Mouse (Mus musculus) heart, adult 2 months (tissue): ENCODE data around the gene Macrod2. TPM values are rescaled to one million over a fixed set of nuclear protein-coding genes. Genes with fewer than 3 reads are reported as not detected.

Experiments
- DNase-seq, 2 experiments: peaks; one replicate each; pipeline ENCODE4 v3.0.0; 2021
- H3K27ac ChIP-seq: fragments of 200-600 bp; 2 replicates; pipeline ENCODE4 v1.8.1; 2022
- H3K27me3 ChIP-seq: fragments of 200-500 bp; 2 replicates; pipeline ENCODE4 v1.6.1; 2012; ENCODE audit warnings: mild to moderate bottlenecking, low read length, inconsistent platforms, mixed read lengths; ENCODE audit not compliant: control insufficient read depth, insufficient read depth
- H3K36me3 ChIP-seq: fragments of 200-500 bp; 2 replicates; pipeline ENCODE4 v1.6.1; 2012; ENCODE audit warnings: low read length, inconsistent platforms; ENCODE audit not compliant: control insufficient read depth, insufficient read depth
- H3K4me1 ChIP-seq: fragments of 200-500 bp; 2 replicates; pipeline ENCODE4 v1.6.1; 2011; ENCODE audit warnings: low read length; ENCODE audit not compliant: control insufficient read depth, insufficient read depth
- H3K4me3 ChIP-seq: fragments of 200-600 bp; 2 replicates; pipeline ENCODE4 v1.8.1; 2022
- H3K79me2 ChIP-seq: fragments of 200-500 bp; replicated peaks from 2 replicates; pipeline ENCODE4 v1.6.1; 2012; ENCODE audit warnings: mild to moderate bottlenecking, inconsistent platforms, low read length, moderate library complexity, mixed read lengths; ENCODE audit not compliant: control insufficient read depth, insufficient read depth
- H3K9ac ChIP-seq: fragments of 200-500 bp; 2 replicates; pipeline ENCODE4 v1.6.1; 2012; ENCODE audit warnings: low read depth, mild to moderate bottlenecking, control low read depth, inconsistent platforms, low read length, mixed read lengths
- CTCF ChIP-seq: fragments of 200-600 bp; IDR thresholded peaks from 2 replicates; pipeline ENCODE4 v1.8.1; 2022; ENCODE audit warnings: antibody characterized with exemption, mild to moderate bottlenecking, moderate library complexity
- EP300 ChIP-seq: fragments of 200-500 bp; IDR thresholded peaks from 2 replicates; pipeline ENCODE4 v1.6.1; 2011; ENCODE audit warnings: low read depth, low read length, control low read depth; ENCODE audit not compliant: insufficient read depth
- POLR2A ChIP-seq: fragments of 200-500 bp; IDR thresholded peaks from 2 replicates; pipeline ENCODE4 v1.6.1; 2011; ENCODE audit warnings: mild to moderate bottlenecking, low read depth, low read length, control low read depth; ENCODE audit not compliant: insufficient read depth
- WGBS: fragments of 180-500 bp; shearing (Covaris S2); methylation state at CpG from one replicate; pipeline ENCODE4 v1.1.7; 2018; 5-methylcytosine and 5-hydroxymethylcytosine counted together
- intact Hi-C: fragments of 180-260 bp; cut with DNase I; formaldehyde crosslinking; loops from one replicate; pipeline ENCODE4 v1.15.1; 2025
- polyA plus RNA-seq: library from polyadenylated mRNA; depleted of rRNA; stranded (reverse); fragments of >200 nt; gene quantifications from 2 replicates; pipeline ENCODE4 v1.2.3, GENCODE M21; 2012
- total RNA-seq, 2 experiments: library from RNA; stranded (reverse); gene quantifications; 2 replicates each; pipeline ENCODE4 v1.2.3; 2021

Macrod2 gene
- total and polyA plus RNA-seq, 3 experiments: 2.3 to 9.7 (median 8.5) TPM

- H3K36me3 ChIP-seq: no peaks in the 10 kb centered on the region
- WGBS: 65% methylated on average over 3 of the region's 3 CpGs
- H3K27ac ChIP-seq: no peak overlapping the region
- TF ChIP-seq CTCF (no peak), POLR2A (no peak), EP300 (no peak)
- intact Hi-C loops: no loop called here
- H3K27me3 ChIP-seq: no peaks in the 10 kb centered on the region
- no peak for DNase-seq
- H3K79me2 ChIP-seq: no peaks in the 10 kb centered on the region
- no peak overlapping the region for H3K4me3 ChIP-seq
- no peak overlapping the region for H3K9ac ChIP-seq
- H3K4me1 ChIP-seq: no peaks in the 10 kb centered on the region
Observed at GRCm38 (mm10) chr2:140896396-140897082, 501.4 kb downstream of the Macrod2 start.

GRCm38 (mm10) chr2:140898408-140898985, 503.4 kb downstream of the Macrod2 start:
- Histone ChIP-seq H3K4me3 (no peak overlapping the region), H3K27me3 (no peaks in the 10 kb centered on the region), H3K9ac (no peak overlapping the region), H3K27ac (no peak overlapping the region), H3K36me3 (no peaks in the 10 kb centered on the region), H3K4me1 (no peaks in the 10 kb centered on the region), H3K79me2 (no peaks in the 10 kb centered on the region)
- intact Hi-C loops: no loop called here
- no peak for DNase-seq
- TF ChIP-seq POLR2A: no peak
- TF ChIP-seq CTCF: no peak
- no peak for TF ChIP-seq EP300
- 62% methylated on average over 7 of the region's 7 CpGs for WGBS

- no peak overlapping the region for H3K4me3 ChIP-seq
- intact Hi-C loops: no loop called here
- TF ChIP-seq EP300: no peak
- no peak for TF ChIP-seq CTCF
- TF ChIP-seq POLR2A: no peak
- H3K4me1 ChIP-seq: no peaks in the 10 kb centered on the region
- DNase-seq: no peak
- H3K36me3 ChIP-seq: no peaks in the 10 kb centered on the region
- H3K27ac ChIP-seq: no peak overlapping the region
- WGBS: 91% methylated on average over 4 of the region's 4 CpGs
- no peaks in the 10 kb centered on the region for H3K27me3 ChIP-seq
- H3K79me2 ChIP-seq: no peaks in the 10 kb centered on the region
- no peak overlapping the region for H3K9ac ChIP-seq
Observed at GRCm38 (mm10) chr2:140905331-140905730, 510.2 kb downstream of the Macrod2 start.

- intact Hi-C loops: no loop called here
- WGBS: 88% methylated on average over 3 of the region's 3 CpGs
Observed at GRCm38 (mm10) chr2:140906123-140906522, 511.0 kb downstream of the Macrod2 start.

GRCm38 (mm10) chr2:140911463-140911862, 516.4 kb downstream of the Macrod2 start:
- H3K9ac ChIP-seq: no peak overlapping the region
- H3K36me3 ChIP-seq: no peaks in the 10 kb centered on the region
- H3K79me2 ChIP-seq: no peaks in the 10 kb centered on the region
- no peak for DNase-seq
- H3K4me3 ChIP-seq: no peak overlapping the region
- WGBS: 70% methylated on average over 6 of the region's 6 CpGs
- no peaks in the 10 kb centered on the region for H3K27me3 ChIP-seq
- H3K27ac ChIP-seq: no peak overlapping the region
- H3K4me1 ChIP-seq: no peaks in the 10 kb centered on the region
- intact Hi-C loops: no loop called here
- TF ChIP-seq EP300 (no peak), POLR2A (no peak), CTCF (no peak)

More at GRCm38 (mm10) chr2:140906123-140906522, 511.0 kb downstream of the Macrod2 start:
- Histone ChIP-seq H3K9ac (no peak overlapping the region), H3K4me1 (no peaks in the 10 kb centered on the region), H3K27me3 (no peaks in the 10 kb centered on the region), H3K4me3 (no peak overlapping the region), H3K27ac (no peak overlapping the region), H3K79me2 (no peaks in the 10 kb centered on the region), H3K36me3 (no peaks in the 10 kb centered on the region)
- TF ChIP-seq CTCF (no peak), EP300 (no peak), POLR2A (no peak)
- DNase-seq: no peak

GRCm38 (mm10) chr2:140912179-140912578, 517.1 kb downstream of the Macrod2 start:
- H3K4me3 ChIP-seq: no peak overlapping the region
- intact Hi-C loops: no loop called here
- no peaks in the 10 kb centered on the region for H3K79me2 ChIP-seq
- no peak overlapping the region for H3K9ac ChIP-seq
- H3K27me3 ChIP-seq: no peaks in the 10 kb centered on the region
- no peaks in the 10 kb centered on the region for H3K36me3 ChIP-seq
- no peaks in the 10 kb centered on the region for H3K4me1 ChIP-seq
- WGBS: 76% methylated on average over 1 of the region's 1 CpGs
- DNase-seq: no peak
- H3K27ac ChIP-seq: no peak overlapping the region
- no peak for TF ChIP-seq EP300
- TF ChIP-seq POLR2A: no peak
- TF ChIP-seq CTCF: no peak
